Mouse (Mus musculus) brain, embryonic 14.5 days (tissue): ENCODE measurements around the gene Hnrnpu.

Experiments
- CTCF ChIP-seq: fragments of 200-500 bp; IDR thresholded peaks from 2 replicates; pipeline ENCODE4 v1.5.1; 2012; ENCODE audit warnings: inconsistent platforms, mild to moderate bottlenecking, moderate library complexity, borderline replicate concordance; ENCODE audit not compliant: insufficient read depth, insufficient read length; ENCODE audit errors: extremely low read depth
- POLR2A ChIP-seq: fragments of 200-500 bp; IDR thresholded peaks from 2 replicates; pipeline ENCODE4 v1.6.1; 2012; ENCODE audit warnings: mild to moderate bottlenecking, inconsistent platforms, borderline replicate concordance; ENCODE audit not compliant: poor library complexity, insufficient read depth, insufficient read length, severe bottlenecking; ENCODE audit errors: extremely low read depth

DNA sequence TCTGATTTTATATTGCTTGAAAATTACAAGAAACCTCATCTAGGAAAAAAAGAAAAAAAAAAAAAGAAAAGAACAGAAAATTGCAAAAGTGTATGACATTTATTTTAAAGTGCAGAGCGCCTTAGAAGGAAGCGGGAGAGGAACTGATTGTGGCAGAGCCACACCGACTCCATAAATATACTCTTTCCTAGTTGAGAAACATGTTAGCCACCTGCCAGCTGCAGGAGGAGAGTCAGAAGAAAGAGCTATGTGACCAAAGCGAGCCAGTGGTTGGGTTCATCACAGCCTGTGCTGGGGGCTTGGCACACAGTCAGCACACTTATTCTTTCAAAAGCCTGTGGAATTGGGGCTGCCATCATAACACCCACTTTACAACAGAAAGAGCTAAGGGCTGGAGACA is 35.1 kb upstream of the Hnrnpu start:
- TF ChIP-seq CTCF, result no peak
- TF ChIP-seq POLR2A, result no peak
